Mouse (Mus musculus): ENCODE results near the gene Myzap.

- TF ChIP-seq CTCF (IDR thresholded peaks at IDR 0.05; ENCODE audit: control insufficient read depth, insufficient read depth, insufficient read length) (no peak), MYOD1 (IDR thresholded peaks at IDR 0.05; ENCODE audit: control insufficient read depth, insufficient read length, low read depth) (no peak), CEBPB (IDR thresholded peaks at IDR 0.05; ENCODE audit: low read depth) (no peak), MYOG (IDR thresholded peaks at IDR 0.05; ENCODE audit: control insufficient read depth, extremely low read depth, insufficient read length) (no peak)
These were observed 7.7 kb upstream of the Myzap start for GRCm38 (mm10) chr9:71599861-71600260.

All from C2C12 (cell line).